Mouse (Mus musculus) lung, adult 2 months (tissue): ENCODE results near the gene Nyx. TPM values are rescaled to one million over a fixed set of nuclear protein-coding genes. Genes with fewer than 3 reads are reported as not detected.
"Not testable (repeated sequence)": the region's sequence is repeated elsewhere in the genome, so short reads cannot be mapped to it uniquely, and the experiment has no call there.

Source experiments
- DNase-seq: peaks from one replicate; pipeline ENCODE4 v3.0.0; 2022
- H3K4me1 ChIP-seq: fragments of 200-500 bp; 2 replicates; pipeline ENCODE4 v1.6.1; 2011; ENCODE audit warnings: low read length; ENCODE audit not compliant: control insufficient read depth, insufficient read depth
- H3K4me3 ChIP-seq: fragments of 200-500 bp; replicated peaks from 2 replicates; pipeline ENCODE3; 2011; ENCODE audit warnings: low read depth, mild to moderate bottlenecking, control low read depth, low read length; ENCODE audit errors: extremely low read depth
- CTCF ChIP-seq: fragments of 200-500 bp; IDR thresholded peaks from 2 replicates; pipeline ENCODE4 v1.5.1; 2011; ENCODE audit warnings: mild to moderate bottlenecking, low read length, control low read depth; ENCODE audit not compliant: insufficient read depth
- POLR2A ChIP-seq: fragments of 200-500 bp; IDR thresholded peaks from 2 replicates; pipeline ENCODE4 v1.6.1; 2011; ENCODE audit warnings: low read depth, mild to moderate bottlenecking, control low read depth, low read length, borderline replicate concordance; ENCODE audit errors: extremely low read depth
- WGBS: fragments of 180-500 bp; shearing (Covaris S2); methylation state at CpG from one replicate; pipeline ENCODE4 v1.1.7; 2018; 5-methylcytosine and 5-hydroxymethylcytosine counted together
- polyA plus RNA-seq: library from polyadenylated mRNA; depleted of rRNA; stranded (reverse); fragments of >200 nt; gene quantifications from 2 replicates; pipeline ENCODE4 v1.2.3, GENCODE M21; 2012; rRNA removed

The Nyx gene
- 0.72 and 0.92 TPM in 2 replicates for polyA plus RNA-seq

GRCm38 (mm10) chrX:13465810-13466209, at the start of gene Nyx:
Gene Nyx, plus strand, starts transcription at chrX:13466110.
- TF ChIP-seq CTCF = no peak
- TF ChIP-seq POLR2A = no peak
- Histone ChIP-seq H3K4me1 (peaks cover 7% of the 10 kb centered on the region), H3K4me3 (no peak within 1 kb of the TSS)
- no peak for DNase-seq
- 78% methylated on average over 3 of the region's 3 CpGs for WGBS

GRCm38 (mm10) chrX:13422047-13422446, 43.9 kb upstream of the Nyx start:
- Histone ChIP-seq H3K4me3 (no peak overlapping the region), H3K4me1 (no peaks in the 10 kb centered on the region)
- no peak for TF ChIP-seq POLR2A
- TF ChIP-seq CTCF = no peak
- no peak for DNase-seq
- WGBS = 48% methylated on average over 4 of the region's 4 CpGs

- 56% methylated on average over 6 of the region's 6 CpGs for WGBS
- TF ChIP-seq POLR2A (no peak), CTCF (no peak)
- H3K4me3 ChIP-seq = no peak overlapping the region
- no peak for DNase-seq
- no peaks in the 10 kb centered on the region for H3K4me1 ChIP-seq
These were observed 34.5 kb upstream of the Nyx start for GRCm38 (mm10) chrX:13431421-13431820.

GRCm38 (mm10) chrX:13436042-13436441, 29.9 kb upstream of the Nyx start:
- not testable (repeated sequence) for H3K4me3 ChIP-seq, H3K4me1 ChIP-seq, DNase-seq
- 87% methylated on average over 2 of the region's 2 CpGs for WGBS

- H3K4me1 ChIP-seq, H3K4me3 ChIP-seq, DNase-seq: not testable (repeated sequence)
- WGBS = 84% methylated on average over 9 of the region's 9 CpGs
These were observed 9.4 kb upstream of the Nyx start for GRCm38 (mm10) chrX:13456544-13456943.

- WGBS = 76% methylated on average over 1 of the region's 1 CpGs
- Histone ChIP-seq H3K4me3 (no peak overlapping the region), H3K4me1 (no peaks in the 10 kb centered on the region; the same call in 1 of the 2 replicates)
- TF ChIP-seq CTCF (no peak), POLR2A (no peak)
- DNase-seq = no peak
These were observed 7.1 kb upstream of the Nyx start for GRCm38 (mm10) chrX:13458766-13459165.

- 24% methylated on average over 46 of the region's 46 CpGs for WGBS
- Histone ChIP-seq H3K4me3 (peak overlapping the region; percentile 50), H3K4me1 (no peaks in the 10 kb centered on the region; the same call in 1 of the 2 replicates)
- peak; percentile 82 for DNase-seq
- TF ChIP-seq POLR2A (peak; percentile 25; the same call in 1 of the 2 replicates), CTCF (peak; percentile 45)
These were observed 4.3 kb upstream of the Nyx start for GRCm38 (mm10) chrX:13461266-13462261.

- DNase-seq = no peak
- 61% methylated on average over 2 of the region's 2 CpGs for WGBS
- Histone ChIP-seq H3K4me1 (no peaks in the 10 kb centered on the region; the same call in none of the 2 replicates), H3K4me3 (no peak overlapping the region)
- TF ChIP-seq CTCF (no peak), POLR2A (no peak)
These were observed 2.9 kb upstream of the Nyx start for GRCm38 (mm10) chrX:13462982-13463517.

GRCm38 (mm10) chrX:13466681-13467080, 771 bp downstream of the Nyx start:
- DNase-seq = no peak
- H3K4me1 ChIP-seq = peaks cover 7% of the 10 kb centered on the region
- 93% methylated on average over 2 of the region's 2 CpGs for WGBS

GRCm38 (mm10) chrX:13467121-13467571, 1.2 kb downstream of the Nyx start:
- H3K4me1 ChIP-seq = peaks cover 7% of the 10 kb centered on the region
- DNase-seq = no peak
- TF ChIP-seq POLR2A (no peak), CTCF (no peak)
- no peak overlapping the region for H3K4me3 ChIP-seq
- 77% methylated on average over 6 of the region's 6 CpGs for WGBS

More at GRCm38 (mm10) chrX:13466681-13467080, 771 bp downstream of the Nyx start:
- H3K4me3 ChIP-seq = no peak overlapping the region
- no peak for TF ChIP-seq CTCF
- TF ChIP-seq POLR2A = no peak
